ENCODE assay signal across 22 mouse cellular contexts in the genomic region with DNA sequence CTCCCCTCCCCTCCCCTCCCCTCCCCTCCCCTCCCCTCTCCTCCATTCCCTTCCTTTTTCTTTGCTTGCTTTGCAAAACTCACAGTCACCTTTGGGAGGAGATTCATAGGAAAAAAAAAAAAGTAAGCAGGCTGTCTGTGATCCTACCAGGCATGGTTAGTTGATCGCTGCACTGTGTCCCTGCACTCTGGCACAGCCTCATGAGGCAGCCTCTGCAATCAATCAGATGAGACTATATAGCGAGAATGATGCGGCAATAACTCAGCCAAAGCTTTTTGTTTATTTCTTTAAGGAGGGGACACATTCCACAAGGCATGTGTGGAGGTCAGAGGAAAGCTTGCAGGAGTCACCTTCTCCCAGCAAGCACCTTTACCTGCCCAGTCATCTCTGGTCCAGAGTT.
DNase-seq lines count a peak whose midpoint lies in the region; ATAC-seq lines count a peak whose summit lies in the region.
"Had no signal": no experiment of that assay in that cellular context is flagged by ENCODE, and none has a peak within 500 bp of the region (broad histone marks: within the 10 kb centered on the region; RNA-seq: fewer than 3 reads in every experiment).

No protein-coding gene starts in this region.

- no peak overlapping the region for H3K4me2 ChIP-seq in midbrain, embryonic 11.5 days
- H3K4me2 ChIP-seq: embryonic facial prominence, embryonic 15.5 days; heart, embryonic 15.5 days; liver, embryonic 11.5 days had no signal

- no peak for DNase-seq in heart, embryonic 10.5 days (ENCODE audit: low spot score)
- DNase-seq in heart, adult 18-20 months = no peak
- DNase-seq in embryo, embryonic 10.5 days (ENCODE audit: low spot score) = peak; percentile 57
- peak; percentile 29 for DNase-seq in kidney, adult 9 months
- DNase-seq in limb, embryonic 10.5 days (ENCODE audit: low spot score) = no peak
- no peak for DNase-seq in midbrain, embryonic 11.5 days (ENCODE audit: low spot score, missing footprints)
- DNase-seq in midbrain, embryonic 10.5 days (ENCODE audit: low spot score) = no peak
- DNase-seq: cerebellum, adult 18-20 months; cerebellum, postnatal 25 days; heart, adult 2 months; left cerebral cortex, postnatal 4 days; lung, adult 18-20 months; lung, postnatal 36 days; right cerebral cortex, postnatal 25 days; thymus, adult 2 months had no signal

- H3K4me3 ChIP-seq in heart, embryonic 10.5 days = no peak overlapping the region
- H3K4me3 ChIP-seq in limb, embryonic 10.5 days = no peak overlapping the region
- H3K4me3 ChIP-seq in midbrain, embryonic 11.5 days (ENCODE audit: low read depth, low read length) = no peak overlapping the region
- H3K4me3 ChIP-seq in midbrain, embryonic 10.5 days = no peak overlapping the region
- H3K4me3 ChIP-seq: embryonic facial prominence, embryonic 15.5 days; forebrain, embryonic 10.5 days; heart, adult 2 months; heart, embryonic 15.5 days; left cerebral cortex, adult 2 months had no signal

- no peak for ATAC-seq in midbrain, embryonic 11.5 days (ENCODE audit: low FRiP score)
- ATAC-seq: hindbrain, embryonic 16.5 days; intestine, embryonic 16.5 days had no signal

- 66% methylated on average over 3 of the region's 3 CpGs for WGBS in heart, embryonic 10.5 days
- WGBS in limb, embryonic 10.5 days = 47% methylated on average over 3 of the region's 3 CpGs
- WGBS in midbrain, embryonic 11.5 days = 79% methylated on average over 3 of the region's 3 CpGs
- WGBS in midbrain, embryonic 10.5 days = 81% methylated on average over 3 of the region's 3 CpGs

- H3K27me3 ChIP-seq in heart, embryonic 10.5 days (ENCODE audit: insufficient read depth, poor library complexity, severe bottlenecking) = no peaks in the 10 kb centered on the region
- no peaks in the 10 kb centered on the region for H3K27me3 ChIP-seq in limb, embryonic 10.5 days (ENCODE audit: low read depth, poor library complexity, severe bottlenecking)
- no peaks in the 10 kb centered on the region for H3K27me3 ChIP-seq in midbrain, embryonic 11.5 days (ENCODE audit: control insufficient read depth, insufficient read depth, low read length)
- no peaks in the 10 kb centered on the region for H3K27me3 ChIP-seq in midbrain, embryonic 10.5 days (ENCODE audit: low read depth, poor library complexity, severe bottlenecking)
- H3K27me3 ChIP-seq: embryonic facial prominence, embryonic 15.5 days; heart, embryonic 15.5 days had no signal

- no peak overlapping the region for H3K9ac ChIP-seq in midbrain, embryonic 11.5 days (ENCODE audit: low read length)
- H3K9ac ChIP-seq: embryonic facial prominence, embryonic 15.5 days; heart, embryonic 15.5 days had no signal

- no peaks in the 10 kb centered on the region for H3K36me3 ChIP-seq in heart, embryonic 10.5 days
- no peaks in the 10 kb centered on the region for H3K36me3 ChIP-seq in limb, embryonic 10.5 days
- H3K36me3 ChIP-seq in midbrain, embryonic 11.5 days (ENCODE audit: control insufficient read depth, insufficient read depth, low read length) = no peaks in the 10 kb centered on the region
- H3K36me3 ChIP-seq in midbrain, embryonic 10.5 days = no peaks in the 10 kb centered on the region
- H3K36me3 ChIP-seq: embryonic facial prominence, embryonic 15.5 days; forebrain, embryonic 10.5 days; heart, embryonic 15.5 days had no signal

- peaks cover 19% of the 10 kb centered on the region for H3K4me1 ChIP-seq in heart, embryonic 10.5 days
- H3K4me1 ChIP-seq in limb, embryonic 10.5 days = peaks cover 50% of the 10 kb centered on the region
- no peaks in the 10 kb centered on the region for H3K4me1 ChIP-seq in midbrain, embryonic 11.5 days (ENCODE audit: control insufficient read depth, insufficient read depth, low read length)
- peaks cover 17% of the 10 kb centered on the region for H3K4me1 ChIP-seq in midbrain, embryonic 10.5 days

- no peaks in the 10 kb centered on the region for H3K9me3 ChIP-seq in heart, embryonic 10.5 days
- no peaks in the 10 kb centered on the region for H3K9me3 ChIP-seq in limb, embryonic 10.5 days (replicated peaks)
- no peaks in the 10 kb centered on the region for H3K9me3 ChIP-seq in midbrain, embryonic 11.5 days (ENCODE audit: control insufficient read depth, low read length)
- H3K9me3 ChIP-seq in midbrain, embryonic 10.5 days (replicated peaks) = no peaks in the 10 kb centered on the region
- H3K9me3 ChIP-seq: embryonic facial prominence, embryonic 15.5 days; forebrain, embryonic 10.5 days; heart, embryonic 15.5 days had no signal

- 0 out of 2 replicates have a peak overlapping the region, but pooled peaks have one; percentile 56 for H3K27ac ChIP-seq in heart, embryonic 10.5 days
- peak overlapping the region; percentile 69 for H3K27ac ChIP-seq in limb, embryonic 10.5 days
- no peak overlapping the region for H3K27ac ChIP-seq in midbrain, embryonic 11.5 days (ENCODE audit: low read depth, low read length)
- no peak overlapping the region for H3K27ac ChIP-seq in midbrain, embryonic 10.5 days (replicated peaks)
- H3K27ac ChIP-seq: forebrain, embryonic 10.5 days; heart, adult 2 months; heart, embryonic 15.5 days; left cerebral cortex, adult 2 months had no signal

Comparison
In these comparisons a context has a peak if more than half of its experiments do, and no peak if none do; other contexts are left out.
1. DNase-seq: peak in embryo, embryonic 10.5 days (single experiment) and kidney, adult 9 months (single experiment); none in heart, embryonic 10.5 days (single experiment), heart, adult 18-20 months (0 of 2), limb, embryonic 10.5 days (single experiment), midbrain, embryonic 11.5 days (single experiment) and midbrain, embryonic 10.5 days (single experiment).
2. H3K27ac ChIP-seq: peak in heart, embryonic 10.5 days (single experiment) and limb, embryonic 10.5 days (single experiment); none in midbrain, embryonic 11.5 days (single experiment) and midbrain, embryonic 10.5 days (single experiment).